Mouse (Mus musculus) olfactory bulb, adult 2 months (tissue): Measurements from ENCODE around the gene Syne4. TPM values are rescaled to one million over a fixed set of nuclear protein-coding genes. Genes with fewer than 3 reads are reported as not detected.

Experiments
- H3K27ac ChIP-seq: fragments of 200-500 bp; 2 replicates; pipeline ENCODE4 v1.5.1; 2012; ENCODE audit warnings: low read depth, low read length; ENCODE audit not compliant: insufficient read depth
- H3K4me1 ChIP-seq: fragments of 200-500 bp; 2 replicates; pipeline ENCODE4 v1.6.1; 2012; ENCODE audit warnings: low read length; ENCODE audit not compliant: control insufficient read depth, insufficient read depth
- H3K4me3 ChIP-seq: fragments of 200-500 bp; 2 replicates; pipeline ENCODE4 v1.5.1; 2012; ENCODE audit warnings: mild to moderate bottlenecking, low read depth, low read length, moderate library complexity; ENCODE audit not compliant: insufficient read depth
- CTCF ChIP-seq: fragments of 200-500 bp; IDR thresholded peaks from 2 replicates; pipeline ENCODE4 v1.5.1; 2012; ENCODE audit warnings: low read depth, mild to moderate bottlenecking, low read length, moderate library complexity; ENCODE audit not compliant: insufficient read depth
- POLR2A ChIP-seq: fragments of 200-500 bp; IDR thresholded peaks from 2 replicates; pipeline ENCODE4 v1.6.1; 2012; ENCODE audit warnings: mild to moderate bottlenecking, low read depth, low read length, moderate library complexity; ENCODE audit not compliant: insufficient read depth
- WGBS: fragments of 180-500 bp; shearing (Covaris S2); methylation state at CpG from one replicate; pipeline ENCODE4 v1.1.7; 2018; 5-methylcytosine and 5-hydroxymethylcytosine counted together
- polyA plus RNA-seq: library from polyadenylated mRNA; stranded (reverse); fragments of >200 nt; gene quantifications from 2 replicates; pipeline ENCODE4 v1.2.4, GENCODE M21; 2012; ENCODE audit warnings: low replicate concordance; ENCODE audit not compliant: missing spikeins, insufficient read depth, insufficient read length

The Syne4 gene
- polyA plus RNA-seq, 1 experiment, result not detected

DNA sequence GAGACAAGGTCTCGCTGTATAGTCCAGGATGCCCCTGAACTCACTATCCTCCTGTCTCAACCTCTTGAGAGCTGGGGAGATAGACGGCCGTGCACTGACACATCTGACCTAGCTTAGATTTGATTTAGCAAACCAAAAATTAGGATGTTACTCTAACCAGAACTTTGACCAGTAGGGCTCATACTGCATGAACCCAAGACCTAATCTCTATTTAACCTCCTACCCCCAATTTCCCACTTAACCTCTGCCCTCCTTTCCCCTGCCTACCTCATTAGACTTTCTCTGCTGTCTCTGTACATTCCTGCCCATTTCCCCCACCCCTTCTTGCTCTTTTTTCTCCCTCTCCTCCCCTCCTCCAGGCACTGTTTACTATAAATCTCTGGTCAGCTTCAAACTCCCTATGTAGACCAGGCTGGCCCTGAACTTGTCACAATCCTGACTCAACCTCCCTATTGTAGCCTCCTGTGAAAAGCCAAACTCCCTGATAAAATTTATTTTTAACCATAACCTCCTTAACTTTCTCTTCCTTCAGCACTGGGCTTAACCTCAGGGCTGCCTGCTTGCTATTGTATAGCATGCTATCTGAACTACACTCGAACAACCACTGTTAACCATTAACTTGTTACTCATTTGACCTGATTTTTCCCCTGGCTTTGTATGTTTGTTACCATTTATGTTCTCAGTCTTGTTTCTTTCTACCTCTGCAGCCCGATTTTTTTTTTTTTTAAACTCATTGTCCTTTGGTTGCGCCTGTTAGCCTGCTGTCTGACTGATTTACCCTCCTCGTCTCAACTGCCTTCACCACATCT is 44.0 kb downstream of the Syne4 start:
- 58% methylated on average over 7 of the region's 7 CpGs for WGBS
- no peak overlapping the region for H3K27ac ChIP-seq
- H3K4me1 ChIP-seq, result peaks cover 47% of the 10 kb centered on the region
- H3K4me3 ChIP-seq, result no peak overlapping the region
- TF ChIP-seq CTCF, result no peak
- no peak for TF ChIP-seq POLR2A

- TF ChIP-seq CTCF (no peak), POLR2A (no peak)
- peaks cover 51% of the 10 kb centered on the region for H3K4me1 ChIP-seq
These were observed 44.8 kb downstream of the Syne4 start for GRCm38 (mm10) chr7:30359276-30359865.

DNA sequence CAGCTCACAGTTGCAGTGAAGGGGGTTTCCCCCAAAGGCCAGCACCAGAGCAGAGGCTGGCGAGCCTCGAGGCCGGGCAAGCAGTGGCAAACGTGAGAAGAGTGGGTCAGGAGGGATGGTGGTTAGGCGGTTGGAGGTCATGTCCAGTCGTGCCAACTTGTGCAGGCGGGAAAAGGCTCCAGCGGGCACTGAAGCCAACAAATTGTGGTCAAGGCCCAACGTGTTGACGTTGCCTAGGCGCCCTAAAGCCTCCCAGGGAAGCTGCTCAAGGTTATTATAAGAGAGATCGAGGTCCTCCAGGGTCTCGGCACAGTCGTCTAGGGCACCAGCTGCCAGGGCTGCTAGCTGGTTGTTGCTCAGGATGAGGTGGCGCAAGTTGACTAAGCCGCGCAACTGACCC is 45.4 kb downstream of the Syne4 start:
- Histone ChIP-seq H3K4me1 (peaks cover 51% of the 10 kb centered on the region), H3K4me3 (no peak overlapping the region), H3K27ac (no peak overlapping the region)
- TF ChIP-seq CTCF (no peak), POLR2A (no peak)
- WGBS, result 91% methylated on average over 17 of the region's 17 CpGs

More at GRCm38 (mm10) chr7:30359276-30359865, 44.8 kb downstream of the Syne4 start:
- H3K4me3 ChIP-seq, result no peak overlapping the region
- WGBS, result 89% methylated on average over 31 of the region's 31 CpGs
- H3K27ac ChIP-seq, result no peak overlapping the region

- H3K4me3 ChIP-seq, result peak within 1 kb of the TSS; percentile 63
- WGBS, result under 1% methylated on average over 55 of the region's 55 CpGs
- peak within 1 kb of the TSS; percentile 58; the same call in 1 of the 2 replicates for H3K27ac ChIP-seq
- H3K4me1 ChIP-seq, result peaks cover 48% of the 10 kb centered on the region
- TF ChIP-seq POLR2A (no peak), CTCF (no peak)
These were observed 48.2 kb downstream of the Syne4 start, which contains the start of gene Lrfn3 for GRCm38 (mm10) chr7:30362652-30363343. Gene Lrfn3, minus strand, starts transcription at chr7:30362772.

- H3K4me3 ChIP-seq, result 0 out of 2 replicates have a peak overlapping the region, but pooled peaks have one; percentile 24
- no peak for TF ChIP-seq CTCF
- no peak for TF ChIP-seq POLR2A
- WGBS, result 48% methylated on average over 6 of the region's 6 CpGs
- H3K4me1 ChIP-seq, result peaks cover 44% of the 10 kb centered on the region
- H3K27ac ChIP-seq, result peak overlapping the region; percentile 58; the same call in 1 of the 2 replicates
These were observed 48.7 kb downstream of the Syne4 start for GRCm38 (mm10) chr7:30363344-30363738.

- Histone ChIP-seq H3K4me1 (peaks cover 15% of the 10 kb centered on the region), H3K4me3 (no peak overlapping the region), H3K27ac (no peak overlapping the region)
- 76% methylated on average over 2 of the region's 2 CpGs for WGBS
- TF ChIP-seq POLR2A, result no peak
- no peak for TF ChIP-seq CTCF
These were observed 52.9 kb downstream of the Syne4 start for GRCm38 (mm10) chr7:30367466-30367865.

Other genes with a start within 250 kb of the Syne4 start
- gene Zfp82, start 241.9 kb upstream of the Syne4 start, polyA plus RNA-seq, result not detected in 2 replicates
- gene Gm26920, start 224.4 kb upstream of the Syne4 start, polyA plus RNA-seq, result not detected in 2 replicates
- gene Zfp566, start 224.3 kb upstream of the Syne4 start, polyA plus RNA-seq, result not detected in 2 replicates
- gene Zfp260, start 220.0 kb upstream of the Syne4 start, polyA plus RNA-seq, result 238 TPM in 1 of 2 replicates, not detected in the other
- not detected in 2 replicates for gene Zfp382, start 192.9 kb upstream of the Syne4 start, polyA plus RNA-seq
- gene Zfp146, start 145.1 kb upstream of the Syne4 start, polyA plus RNA-seq, result not detected in 2 replicates
- not detected in 2 replicates for gene Cox7a1, start 130.7 kb upstream of the Syne4 start, polyA plus RNA-seq
- gene Capns1, start 116.0 kb upstream of the Syne4 start, polyA plus RNA-seq, result 469 TPM in 1 of 2 replicates, not detected in the other
- gene Polr2i, start 82.9 kb upstream of the Syne4 start, polyA plus RNA-seq, result not detected in 2 replicates
- gene Tbcb, start 82.5 kb upstream of the Syne4 start, polyA plus RNA-seq, result not detected in 2 replicates
- not detected in 2 replicates for gene Ovol3, start 79.1 kb upstream of the Syne4 start, polyA plus RNA-seq
- gene Thap8, start 34.7 kb upstream of the Syne4 start, polyA plus RNA-seq, result not detected in 2 replicates
- not detected in 2 replicates for gene Wdr62, start 34.4 kb upstream of the Syne4 start, polyA plus RNA-seq
- gene Clip3, start 23.1 kb upstream of the Syne4 start, polyA plus RNA-seq, result 737 TPM in 1 of 2 replicates, not detected in the other
- not detected in 2 replicates for gene Alkbh6, start 6.1 kb upstream of the Syne4 start, polyA plus RNA-seq
- gene E130208F15Rik, start 6.9 kb downstream of the Syne4 start, polyA plus RNA-seq, result not detected in 2 replicates
- not detected in 2 replicates for gene Sdhaf1, start 9.1 kb downstream of the Syne4 start, polyA plus RNA-seq
- not detected in 2 replicates for gene Lrfn3, start 48.0 kb downstream of the Syne4 start, polyA plus RNA-seq
- gene Tyrobp, start 99.0 kb downstream of the Syne4 start, polyA plus RNA-seq, result not detected in 2 replicates
- gene Hcst, start 105.0 kb downstream of the Syne4 start, polyA plus RNA-seq, result not detected in 2 replicates
- gene Nfkbid, start 106.9 kb downstream of the Syne4 start, polyA plus RNA-seq, result not detected in 2 replicates
- 174 TPM in 1 of 2 replicates, not detected in the other for gene Aplp1, start 130.7 kb downstream of the Syne4 start, polyA plus RNA-seq
- not detected in 2 replicates for gene Kirrel2, start 142.9 kb downstream of the Syne4 start, polyA plus RNA-seq
- not detected in 2 replicates for gene Nphs1, start 143.5 kb downstream of the Syne4 start, polyA plus RNA-seq
- gene Prodh2, start 178.8 kb downstream of the Syne4 start, polyA plus RNA-seq, result not detected in 2 replicates
- gene Arhgap33, start 220.3 kb downstream of the Syne4 start, polyA plus RNA-seq, result not detected in 2 replicates
- gene Hspb6, start 237.4 kb downstream of the Syne4 start, polyA plus RNA-seq, result not detected in 2 replicates
- gene Proser3, start 237.5 kb downstream of the Syne4 start, polyA plus RNA-seq, result not detected in 2 replicates
- gene Lin37, start 245.0 kb downstream of the Syne4 start, polyA plus RNA-seq, result not detected in 2 replicates
- gene U2af1l4, start 248.5 kb downstream of the Syne4 start, polyA plus RNA-seq, result not detected in 2 replicates
- not detected in 2 replicates for gene Gm49396, start 248.5 kb downstream of the Syne4 start, polyA plus RNA-seq
- not detected in 2 replicates for gene Psenen, start 248.8 kb downstream of the Syne4 start, polyA plus RNA-seq